Mouse (Mus musculus) embryonic fibroblast, embryonic 13.5 days (primary cell): ENCODE results near the gene Ctla2b.

Experiments
- CTCF ChIP-seq: IDR thresholded peaks from 2 replicates; pipeline ENCODE4 v1.5.1; 2011; ENCODE audit warnings: mild to moderate bottlenecking, control low read depth, low read length, moderate library complexity, borderline replicate concordance; ENCODE audit not compliant: insufficient read depth
- POLR2A ChIP-seq: IDR thresholded peaks from 2 replicates; pipeline ENCODE4 v1.6.1; 2011; ENCODE audit warnings: low read depth, mild to moderate bottlenecking, control low read depth, low read length, moderate library complexity

- TF ChIP-seq CTCF (no peak), POLR2A (no peak)
Observed at GRCm38 (mm10) chr13:60897328-60897727, at the start of gene Ctla2b.
